Mouse (Mus musculus) neural tube, embryonic 10.5 days (tissue): ENCODE data around the gene Larp1.
A peak's percentile ranks its signal among the peaks of the same experiment; 100 is the strongest.
"Not testable (repeated sequence)": the region's sequence is repeated elsewhere in the genome, so short reads cannot be mapped to it uniquely, and the experiment has no call there.

Source experiments
- DNase-seq: peaks from one replicate; pipeline ENCODE4 v3.0.0-alpha.2; 2017; ENCODE audit warnings: low spot score; ENCODE audit errors: extremely low spot score

Larp1 gene

GRCm38 (mm10) chr11:58097621-58098365 lies 88.9 kb downstream of the Larp1 start:
- DNase-seq: peak; percentile 23

- DNase-seq: not testable (repeated sequence)
These were observed 89.5 kb downstream of the Larp1 start for GRCm38 (mm10) chr11:58098366-58098720.

GRCm38 (mm10) chr11:58100006-58100405 lies 91.1 kb downstream of the Larp1 start:
- DNase-seq: no peak

GRCm38 (mm10) chr11:58101194-58101720 lies 92.4 kb downstream of the Larp1 start:
- DNase-seq: no peak

- DNase-seq: no peak
These were observed 93.3 kb downstream of the Larp1 start for GRCm38 (mm10) chr11:58102146-58102545.

GRCm38 (mm10) chr11:58102581-58103343 lies 93.9 kb downstream of the Larp1 start:
- no peak for DNase-seq

- no peak for DNase-seq
These were observed 94.4 kb downstream of the Larp1 start for GRCm38 (mm10) chr11:58103344-58103653.

GRCm38 (mm10) chr11:58103697-58104306 lies 94.9 kb downstream of the Larp1 start, which contains the start of gene Cnot8:
Gene Cnot8 (plus strand): TSS chr11:58104153.
- peak; percentile 98 for DNase-seq

GRCm38 (mm10) chr11:58104351-58104791 lies 95.5 kb downstream of the Larp1 start:
- DNase-seq: no peak

- DNase-seq: no peak
These were observed 98.1 kb downstream of the Larp1 start for GRCm38 (mm10) chr11:58107009-58107408.

GRCm38 (mm10) chr11:58107664-58108337 lies 98.9 kb downstream of the Larp1 start:
- no peak for DNase-seq
